Mouse (Mus musculus) erythroid progenitor cell, adult 5-6 weeks (primary cell): Measurements from ENCODE around the gene Sec13. TPM values are rescaled to one million over a fixed set of nuclear protein-coding genes. Genes with fewer than 3 reads are reported as not detected.

Experiments used
- ATAC-seq: replicated peaks from 2 replicates; pipeline ENCODE4 v1.8.0; 2016; ENCODE audit warnings: moderate number of reproducible peaks, mild to moderate bottlenecking, moderate TSS enrichment, inconsistent platforms; ENCODE audit not compliant: poor library complexity, low FRiP score, severe bottlenecking
- total RNA-seq, 2 experiments: library from RNA; stranded (forward) in 1 of 2; stranded (reverse) in 1 of 2; fragments of 150-400 nt in 1 of 2; fragments of 186-747, 209-891 nt in 1 of 2; gene quantifications; 2 replicates each; pipeline versions ENCODE4 v1.2.3 to v1.2.4; 2015 to 2017; ENCODE audit warnings: low replicate concordance in 2 of 2

The Sec13 gene
- total RNA-seq (2015; ENCODE audit: low replicate concordance), result 47.8 and 48.3 TPM in 2 replicates
- 28.4 and 44.2 TPM in 2 replicates for total RNA-seq (2017; ENCODE audit: low replicate concordance)

DNA sequence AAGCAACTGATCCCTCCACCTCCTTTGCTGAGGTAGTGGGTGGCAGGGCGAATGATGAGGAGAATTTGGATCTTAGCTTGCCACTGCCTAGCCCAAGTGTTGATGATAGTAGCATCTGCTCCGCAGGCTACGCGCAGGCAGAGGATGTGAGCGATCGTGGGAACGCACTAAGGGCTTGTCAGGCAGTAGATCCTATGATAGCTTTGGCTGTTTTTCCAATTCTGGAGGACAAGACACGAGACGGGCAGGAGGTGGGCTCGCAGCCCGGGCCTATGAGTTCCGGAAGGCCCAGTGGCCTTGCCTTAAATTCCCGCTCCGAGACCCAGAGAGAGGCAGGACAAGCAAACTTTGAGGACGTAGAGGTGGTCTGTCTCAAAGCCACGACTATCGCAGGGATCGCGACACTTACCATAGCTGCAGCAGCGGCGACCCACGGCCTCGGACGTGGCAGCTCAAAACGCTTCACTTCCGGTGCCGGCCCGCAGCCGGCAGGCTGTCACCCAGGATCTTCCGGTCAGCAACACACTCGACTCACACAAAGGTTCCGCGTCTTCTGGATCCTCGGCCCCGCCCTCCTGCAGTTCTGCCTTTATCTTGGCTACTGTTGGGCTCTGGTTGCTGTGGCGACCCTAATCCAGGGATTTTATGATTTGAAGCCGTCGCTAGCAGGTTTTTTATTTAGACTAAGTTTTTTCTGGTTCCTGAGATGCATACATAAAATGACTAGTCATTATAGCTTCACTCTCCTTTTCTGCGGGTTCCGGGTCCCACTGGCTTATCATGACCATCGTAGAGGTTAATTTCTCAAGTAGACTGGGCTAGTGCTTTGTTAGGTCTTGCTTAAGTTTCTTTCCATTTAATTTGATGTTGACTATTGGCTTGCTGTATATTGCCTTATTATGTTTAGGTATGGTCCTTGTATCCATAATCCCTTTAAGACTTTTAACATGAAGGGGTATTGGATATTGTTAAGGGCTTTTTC, at the start of gene Sec13:
Gene Sec13 (minus strand): TSS at position 508 of the 982 bp plus-strand sequence.
- ATAC-seq, result peak; percentile 89

- ATAC-seq, result no peak
Measured at GRCm38 (mm10) chr6:113787459-113787968, 47.0 kb upstream of the Sec13 start.

- ATAC-seq, result no peak
Measured at GRCm38 (mm10) chr6:113785658-113786057, 45.1 kb upstream of the Sec13 start.

DNA sequence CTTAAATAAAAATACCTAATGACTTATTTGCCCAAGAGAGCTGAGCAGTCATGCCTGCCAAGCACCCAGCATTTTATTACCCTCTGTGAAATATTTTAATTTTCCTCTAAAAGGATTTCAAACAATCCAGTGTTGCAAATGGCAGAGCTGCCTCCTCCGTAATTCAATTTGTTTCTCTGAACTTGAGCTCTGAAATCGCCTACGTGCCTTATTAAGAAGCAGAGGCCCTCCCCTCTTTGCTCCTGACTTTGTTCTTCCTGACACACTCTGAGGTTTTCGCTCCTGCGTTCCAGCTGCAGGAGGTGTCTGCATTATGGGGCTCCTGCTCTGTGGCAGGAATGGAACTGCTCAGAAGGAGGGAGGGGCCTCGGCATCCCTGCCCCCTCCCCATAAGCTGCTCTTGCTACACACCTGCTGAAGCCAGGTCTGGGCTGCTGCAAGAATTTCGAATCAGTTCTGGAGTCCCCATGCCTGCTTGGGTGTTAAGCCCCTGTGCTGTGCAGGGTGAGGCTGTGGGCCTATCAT, 37.7 kb upstream of the Sec13 start:
- ATAC-seq, result no peak

- ATAC-seq, result no peak
Measured at GRCm38 (mm10) chr6:113768804-113769203, 28.3 kb upstream of the Sec13 start.

DNA sequence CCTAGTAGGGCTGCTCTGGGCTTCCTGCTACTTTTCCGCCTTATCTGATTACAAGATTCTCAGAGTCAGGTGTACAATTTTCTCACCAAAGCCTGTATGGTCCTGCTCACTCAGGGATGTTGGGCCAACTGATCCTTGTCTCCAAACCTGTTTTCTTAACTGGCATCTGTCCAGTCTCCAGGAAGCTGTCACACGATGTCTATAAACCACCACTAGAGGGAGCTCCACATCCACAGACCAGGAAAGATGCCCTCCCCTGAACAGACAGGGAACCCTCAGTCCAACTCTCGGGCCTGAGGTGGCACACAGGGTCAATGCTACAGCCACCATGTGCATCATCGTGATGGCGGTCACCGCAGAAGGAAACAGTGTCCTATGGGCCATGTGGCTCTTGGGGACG, 21.1 kb upstream of the Sec13 start:
- peak; percentile 64; the same call in 1 of the 2 replicates for ATAC-seq

DNA sequence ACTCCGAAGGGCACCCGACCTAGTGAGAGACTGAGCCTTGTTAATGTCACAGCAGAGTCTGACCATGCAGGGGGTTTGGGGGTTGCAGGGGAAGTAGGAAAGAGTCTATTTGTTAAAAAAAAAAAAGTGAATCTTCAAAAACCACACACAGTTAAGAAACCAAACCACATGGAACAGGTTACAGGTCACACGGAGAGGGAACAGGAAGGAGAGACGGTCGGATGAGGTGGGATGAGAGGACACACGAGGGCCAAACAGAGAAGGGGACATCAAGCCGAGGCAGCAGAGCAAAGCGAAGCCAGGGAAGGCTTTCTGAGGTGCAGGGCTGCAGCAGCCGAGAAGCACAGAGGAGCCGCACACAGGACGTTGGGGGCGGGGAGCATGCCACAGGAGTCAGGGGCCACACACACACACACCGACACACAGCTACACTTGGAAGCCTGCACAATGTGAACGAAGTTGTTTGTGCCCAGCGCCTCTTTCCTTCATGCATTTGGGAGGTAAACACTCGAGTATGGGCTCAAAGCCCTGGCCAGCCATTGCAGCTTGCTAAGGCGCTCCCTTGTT, 8.7 kb upstream of the Sec13 start:
- ATAC-seq, result no peak

DNA sequence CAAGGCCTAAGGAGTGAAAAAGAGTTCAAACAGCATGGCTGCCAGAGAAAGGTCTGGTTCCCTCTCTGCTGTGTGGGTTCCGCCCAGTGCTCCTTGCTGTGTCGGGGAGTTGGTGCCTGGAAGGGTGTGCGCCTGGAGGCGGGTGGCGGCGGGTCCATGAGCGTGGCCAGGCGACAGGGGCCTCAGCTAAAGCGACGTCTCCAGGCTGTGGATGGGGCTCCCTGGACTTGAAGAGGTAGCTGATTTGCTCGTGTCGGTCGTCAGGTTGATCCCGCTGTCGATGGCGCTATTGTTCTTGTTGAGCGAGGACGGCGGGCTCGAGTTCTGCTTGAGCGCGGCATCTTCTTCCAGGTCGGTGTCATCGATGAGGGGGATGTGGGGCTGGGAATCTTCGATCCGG, 7.8 kb upstream of the Sec13 start:
- no peak for ATAC-seq

- ATAC-seq, result no peak
Measured at GRCm38 (mm10) chr6:113747284-113747683, 6.7 kb upstream of the Sec13 start.

DNA sequence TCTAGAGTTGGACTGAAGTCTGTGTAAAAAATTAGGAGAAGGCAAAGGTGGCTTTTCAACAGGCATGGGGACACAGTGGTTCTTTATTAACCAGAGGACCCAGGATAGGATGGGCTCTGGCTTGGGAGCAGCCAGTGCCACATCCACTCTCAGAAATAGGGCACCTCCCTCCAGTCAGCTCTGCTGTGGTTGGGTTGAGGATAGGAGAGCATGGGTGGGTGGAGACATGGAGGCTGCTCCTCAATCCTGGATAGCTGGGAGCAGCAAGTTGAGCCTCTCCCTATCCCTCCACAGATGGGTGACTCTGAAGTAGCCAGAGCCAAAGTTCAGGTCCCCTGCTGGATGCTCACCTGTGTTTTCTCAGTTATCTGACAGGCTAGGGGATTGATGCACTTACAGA, 4.6 kb upstream of the Sec13 start:
- ATAC-seq, result no peak

DNA sequence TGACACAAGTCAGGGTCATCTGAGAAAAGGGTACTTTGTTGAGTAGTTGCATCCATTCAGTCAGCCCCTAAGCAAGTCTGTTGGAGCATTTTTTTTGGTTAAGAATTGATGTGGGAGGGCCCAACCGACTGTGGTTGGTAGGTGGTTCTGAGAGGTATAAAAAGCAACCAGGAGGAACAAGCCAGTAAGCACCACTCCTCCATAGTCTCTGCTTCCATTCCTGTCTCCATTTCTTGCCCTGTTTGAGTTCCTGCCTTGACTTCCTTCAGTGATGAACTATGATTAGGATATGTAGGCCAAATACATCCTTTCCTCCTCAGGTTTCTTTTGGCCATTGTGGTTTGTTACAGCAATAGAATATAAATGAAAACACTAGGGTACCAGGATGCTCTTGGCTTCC, 2.6 kb upstream of the Sec13 start:
- ATAC-seq, result no peak

GRCm38 (mm10) chr6:113742321-113742720, 1.8 kb upstream of the Sec13 start:
- no peak for ATAC-seq

- ATAC-seq, result no peak
Measured at GRCm38 (mm10) chr6:113741425-113741824, 882 bp upstream of the Sec13 start.

DNA sequence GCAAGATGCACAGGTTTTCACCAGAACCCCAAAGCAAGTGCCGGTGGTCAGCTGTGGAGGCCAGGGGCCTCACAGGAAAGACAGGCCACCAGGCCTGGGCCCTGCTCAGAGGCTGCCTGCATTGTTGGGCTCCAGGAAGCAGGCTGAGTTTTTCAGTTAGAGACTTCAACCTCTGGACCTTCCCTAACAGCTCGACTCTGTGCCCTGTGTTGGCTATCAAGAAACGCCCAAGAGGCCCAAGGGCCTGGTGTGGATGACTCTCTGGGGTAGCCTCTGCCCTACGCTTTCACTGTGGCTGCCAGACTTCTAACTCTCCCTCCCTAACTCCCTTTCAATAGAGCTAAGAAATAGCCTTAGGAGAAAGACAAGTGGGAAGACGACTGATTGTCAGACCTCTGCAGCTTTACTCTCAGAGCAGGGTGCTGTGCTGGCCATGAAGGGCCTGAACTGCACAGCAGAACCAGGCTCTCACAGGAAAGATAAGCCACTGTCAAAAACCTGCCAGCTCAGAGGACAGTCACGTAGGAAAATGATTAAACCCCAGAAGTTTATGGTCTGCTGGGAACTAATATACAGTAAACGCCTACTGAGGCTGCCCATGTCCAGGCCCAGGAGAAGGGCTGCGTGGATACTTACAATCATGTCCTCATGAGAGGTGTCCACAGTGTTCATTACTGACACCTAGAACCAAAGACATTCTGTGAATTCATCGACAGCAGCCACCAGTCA, 3.1 kb downstream of the Sec13 start:
- ATAC-seq, result no peak

DNA sequence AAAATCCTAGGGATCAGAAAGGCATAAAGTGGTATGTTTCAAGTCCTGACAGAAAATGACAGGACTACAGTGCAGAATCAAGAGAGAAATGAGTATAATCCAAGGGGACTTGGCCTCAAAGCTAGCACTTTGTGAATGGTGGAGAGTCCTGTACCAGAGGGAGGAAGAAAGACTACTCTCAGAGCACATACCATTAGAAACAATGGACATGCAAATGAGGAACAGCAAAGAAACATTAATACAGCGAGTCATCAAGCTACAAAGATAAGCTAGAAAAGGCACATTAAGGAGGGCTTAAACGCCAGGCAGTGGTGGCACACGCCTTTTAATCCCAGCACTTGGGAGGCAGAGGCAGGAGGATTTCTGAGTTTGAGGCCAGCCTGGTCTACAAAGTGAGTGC, 9.2 kb downstream of the Sec13 start:
- ATAC-seq, result no peak

GRCm38 (mm10) chr6:113728181-113728580, 12.4 kb downstream of the Sec13 start:
- ATAC-seq, result no peak

DNA sequence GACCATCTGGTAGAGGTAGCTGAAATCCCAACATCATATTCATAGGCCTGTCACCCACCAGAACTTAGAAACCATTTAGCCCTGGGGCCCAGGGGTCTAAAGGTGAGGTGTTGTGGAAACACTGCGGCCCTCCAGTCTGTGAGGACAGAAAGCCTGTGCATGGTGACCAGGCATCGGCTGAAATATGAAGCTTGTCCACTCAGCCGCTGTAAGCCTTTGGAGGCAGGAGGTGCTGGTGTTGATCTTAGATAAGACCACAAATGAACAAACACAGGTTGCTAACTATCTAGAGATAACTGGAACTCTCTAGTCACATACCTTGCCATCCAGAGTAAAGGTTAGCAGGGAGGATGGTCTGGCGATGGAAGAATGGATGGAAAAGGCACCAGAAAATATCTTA, 19.5 kb downstream of the Sec13 start:
- ATAC-seq, result no peak

GRCm38 (mm10) chr6:113719878-113720277, 20.7 kb downstream of the Sec13 start, which contains the start of gene Ghrl:
TSS of gene Ghrl (minus strand) at chr6:113719880.
- ATAC-seq, result no peak

GRCm38 (mm10) chr6:113717541-113717940, 23.0 kb downstream of the Sec13 start:
- ATAC-seq, result no peak

- no peak for ATAC-seq
Measured at GRCm38 (mm10) chr6:113714797-113715196, 25.7 kb downstream of the Sec13 start.
